Mouse (Mus musculus) thymus, adult 2 months (tissue): ENCODE measurements around the gene Dusp14. TPM values are rescaled to one million over a fixed set of nuclear protein-coding genes. Genes with fewer than 3 reads are reported as not detected.

ENCODE experiments used
- DNase-seq: peaks from one replicate; pipeline ENCODE4 v3.0.0; 2021
- H3K27ac ChIP-seq: fragments of 200-500 bp; 2 replicates; pipeline ENCODE4 v1.5.1; 2012; ENCODE audit warnings: low read length, control low read depth; ENCODE audit not compliant: control insufficient read depth, insufficient read depth
- H3K27me3 ChIP-seq: fragments of 200-500 bp; 2 replicates; pipeline ENCODE4 v1.6.1; 2012; ENCODE audit warnings: mild to moderate bottlenecking, low read length, moderate library complexity, mixed read lengths; ENCODE audit not compliant: control insufficient read depth, insufficient read depth
- H3K36me3 ChIP-seq: fragments of 200-500 bp; 2 replicates; pipeline ENCODE4 v1.6.1; 2012; ENCODE audit warnings: mild to moderate bottlenecking, low read length, moderate library complexity; ENCODE audit not compliant: control insufficient read depth, insufficient read depth
- H3K4me1 ChIP-seq: fragments of 200-500 bp; replicated peaks from 2 replicates; pipeline ENCODE4 v1.6.1; 2012; ENCODE audit warnings: low read length; ENCODE audit not compliant: control insufficient read depth, insufficient read depth
- H3K4me3 ChIP-seq: fragments of 200-500 bp; 2 replicates; pipeline ENCODE4 v1.5.1; 2012; ENCODE audit warnings: mild to moderate bottlenecking, low read length, control low read depth, moderate library complexity; ENCODE audit not compliant: control insufficient read depth, insufficient read depth
- CTCF ChIP-seq: fragments of 200-500 bp; IDR thresholded peaks from 2 replicates; pipeline ENCODE4 v1.5.1; 2012; ENCODE audit warnings: mild to moderate bottlenecking, control low read depth, low read length, moderate library complexity, borderline replicate concordance; ENCODE audit not compliant: control insufficient read depth, poor library complexity, insufficient read depth; ENCODE audit errors: extremely low read depth
- POLR2A ChIP-seq: fragments of 200-500 bp; IDR thresholded peaks from 2 replicates; pipeline ENCODE4 v1.6.1; 2012; ENCODE audit warnings: mild to moderate bottlenecking, low read length, control low read depth, moderate library complexity; ENCODE audit not compliant: control insufficient read depth, poor library complexity, insufficient read depth; ENCODE audit errors: extremely low read depth
- WGBS: fragments of 180-500 bp; shearing (Covaris S2); methylation state at CpG from one replicate; pipeline ENCODE4 v1.1.7; 2018; 5-methylcytosine and 5-hydroxymethylcytosine counted together
- polyA plus RNA-seq: library from polyadenylated mRNA; depleted of rRNA; stranded (reverse); fragments of >200 nt; gene quantifications from 2 replicates; pipeline ENCODE4 v1.2.3, GENCODE M21; 2012

Dusp14 gene
- polyA plus RNA-seq, 1 experiment, result 12.4 TPM

DNA sequence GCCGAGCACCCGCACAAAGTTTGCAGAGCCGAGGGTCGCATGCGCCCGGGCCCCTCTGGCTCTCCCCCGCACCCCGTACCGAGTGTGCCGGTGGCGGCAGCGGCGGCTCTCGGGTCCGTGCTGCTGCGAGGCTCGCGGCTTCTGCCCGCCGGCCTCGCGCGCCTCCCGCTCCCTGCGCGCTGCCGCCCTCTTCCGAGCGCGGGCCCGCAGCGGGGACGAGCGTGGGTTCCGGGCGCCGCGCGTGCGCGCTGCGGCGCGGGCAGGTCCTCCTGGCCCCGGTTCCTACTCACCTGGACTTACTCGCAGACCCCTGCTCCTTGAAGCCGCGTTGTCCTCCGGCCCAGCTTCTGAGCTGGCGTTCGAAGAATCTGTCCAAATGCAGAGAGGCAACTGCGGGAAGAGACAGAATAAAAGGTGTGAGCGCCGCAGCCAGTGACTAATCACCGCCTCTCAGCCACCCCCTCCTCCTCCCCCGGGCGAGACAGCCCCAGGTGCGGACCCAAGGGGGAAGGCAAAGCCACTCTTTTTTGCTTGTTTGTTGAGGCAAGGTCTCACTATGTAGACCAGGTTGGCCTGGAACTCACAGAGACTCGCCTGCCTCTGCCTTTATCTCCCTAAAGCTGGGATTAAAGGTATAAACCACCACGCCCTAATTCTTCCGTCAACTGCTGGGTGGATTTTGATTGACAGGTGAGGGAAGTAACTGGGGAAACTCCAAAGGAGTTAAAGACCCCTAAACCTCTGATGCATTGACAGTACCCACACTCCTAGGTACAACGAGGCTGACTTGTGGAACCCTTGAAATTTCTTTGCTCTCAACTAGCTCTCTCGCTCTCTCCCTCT is 649 bp downstream of the Dusp14 start:
- peaks cover 11% of the 10 kb centered on the region; the same call in 1 of the 2 replicates for H3K27me3 ChIP-seq
- no peak overlapping the region for H3K27ac ChIP-seq
- peaks cover 4% of the 10 kb centered on the region for H3K4me1 ChIP-seq
- no peaks in the 10 kb centered on the region for H3K36me3 ChIP-seq
- TF ChIP-seq CTCF (no peak), POLR2A (no peak)
- WGBS, result 3% methylated on average over 63 of the region's 63 CpGs
- peak overlapping the region; percentile 44 for H3K4me3 ChIP-seq
- peak; percentile 63 for DNase-seq

DNA sequence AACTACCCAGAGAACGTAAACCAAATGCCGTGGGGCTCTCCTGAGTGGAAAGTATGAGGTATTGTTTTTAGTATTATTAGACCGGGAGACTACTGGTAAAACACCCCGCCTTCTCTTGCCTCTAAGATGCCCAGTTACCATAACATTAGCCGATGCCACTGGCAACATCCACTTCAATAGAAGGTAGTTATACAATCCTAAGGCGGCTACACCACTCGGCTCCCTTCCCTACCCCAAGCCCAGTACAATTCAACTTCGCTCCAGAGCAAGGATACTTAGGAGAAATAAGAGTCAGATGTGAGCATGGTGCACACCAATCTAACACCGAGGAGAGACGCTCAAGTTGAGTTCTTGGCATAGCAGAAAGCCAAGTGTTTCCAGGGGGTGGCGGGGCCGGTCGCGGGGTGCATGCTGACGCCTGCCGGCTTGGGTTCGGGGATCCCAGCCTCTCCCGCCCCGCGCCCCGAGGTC is 1.3 kb downstream of the Dusp14 start:
- peaks cover 4% of the 10 kb centered on the region for H3K4me1 ChIP-seq
- peak overlapping the region; percentile 44 for H3K4me3 ChIP-seq
- H3K27me3 ChIP-seq, result peaks cover 11% of the 10 kb centered on the region; the same call in 1 of the 2 replicates
- no peak overlapping the region for H3K27ac ChIP-seq
- WGBS, result 6% methylated on average over 21 of the region's 21 CpGs
- TF ChIP-seq POLR2A, result no peak
- TF ChIP-seq CTCF, result no peak
- no peaks in the 10 kb centered on the region for H3K36me3 ChIP-seq
- DNase-seq, result no peak

DNA sequence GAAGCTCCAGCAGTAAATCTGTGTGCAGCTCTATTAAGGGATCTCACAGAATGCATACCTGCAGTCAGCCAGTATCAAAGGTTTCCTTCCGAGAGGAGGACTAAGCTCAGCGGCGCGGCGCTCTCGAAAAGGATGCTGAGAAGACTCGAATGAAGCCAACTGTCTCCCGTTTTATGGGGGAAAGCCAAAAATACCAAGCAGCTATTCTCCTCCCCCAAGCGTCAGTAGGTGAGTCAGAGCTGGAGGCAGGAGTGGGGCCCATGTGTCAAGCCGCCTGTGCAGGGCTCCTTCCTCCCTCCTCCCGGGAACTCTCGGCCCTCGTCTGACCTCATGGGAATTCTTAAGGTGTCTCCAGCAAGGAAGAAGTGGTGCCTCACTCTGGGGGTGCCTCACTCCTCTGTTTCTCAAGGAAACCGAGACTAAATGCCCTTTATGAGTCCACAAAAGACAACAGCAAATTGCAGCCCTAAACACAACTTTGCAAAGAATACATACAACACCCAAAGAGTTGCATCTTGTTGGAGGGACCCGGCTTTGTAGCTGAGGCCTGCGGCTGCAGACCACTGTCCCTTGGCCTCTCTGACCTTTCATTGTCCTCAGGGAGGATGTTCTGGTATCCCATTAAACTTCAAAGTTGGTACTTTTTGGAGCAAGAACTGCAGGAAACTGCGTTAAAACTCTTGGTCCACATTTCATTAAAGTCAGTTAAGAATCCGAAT is 2.0 kb downstream of the Dusp14 start:
- 14% methylated on average over 18 of the region's 18 CpGs for WGBS
- no peak for DNase-seq
- no peak for TF ChIP-seq CTCF
- no peak for TF ChIP-seq POLR2A
- H3K4me3 ChIP-seq, result no peak overlapping the region
- H3K36me3 ChIP-seq, result no peaks in the 10 kb centered on the region
- H3K27me3 ChIP-seq, result peaks cover 11% of the 10 kb centered on the region; the same call in 1 of the 2 replicates
- H3K4me1 ChIP-seq, result peaks cover 4% of the 10 kb centered on the region
- no peak overlapping the region for H3K27ac ChIP-seq

DNA sequence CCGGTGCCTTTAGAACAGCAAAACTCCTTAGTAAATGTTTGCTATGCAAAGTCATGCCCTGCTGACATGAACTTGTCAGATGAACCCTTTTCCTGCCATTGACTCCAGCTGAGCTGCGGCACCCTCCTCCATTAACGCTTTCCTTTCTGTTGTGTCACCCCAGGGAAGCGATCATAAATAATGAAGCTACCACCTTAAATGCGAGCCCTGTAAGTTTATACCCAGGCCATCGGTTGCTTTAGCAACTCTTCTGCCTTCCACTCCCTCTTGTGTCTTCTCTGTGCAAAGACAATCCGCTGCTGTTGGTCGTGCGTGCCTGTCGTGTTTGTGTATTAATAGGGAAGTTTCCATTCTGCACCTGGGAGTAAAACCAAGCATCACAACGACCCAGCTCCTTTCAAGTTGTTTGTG is 3.0 kb downstream of the Dusp14 start:
- no peaks in the 10 kb centered on the region for H3K36me3 ChIP-seq
- H3K4me3 ChIP-seq, result no peak overlapping the region
- H3K4me1 ChIP-seq, result peaks cover 4% of the 10 kb centered on the region
- no peak overlapping the region for H3K27ac ChIP-seq
- H3K27me3 ChIP-seq, result peaks cover 11% of the 10 kb centered on the region; the same call in 1 of the 2 replicates
- no peak for TF ChIP-seq POLR2A
- TF ChIP-seq CTCF, result no peak
- 4% methylated on average over 11 of the region's 11 CpGs for WGBS
- no peak for DNase-seq

DNA sequence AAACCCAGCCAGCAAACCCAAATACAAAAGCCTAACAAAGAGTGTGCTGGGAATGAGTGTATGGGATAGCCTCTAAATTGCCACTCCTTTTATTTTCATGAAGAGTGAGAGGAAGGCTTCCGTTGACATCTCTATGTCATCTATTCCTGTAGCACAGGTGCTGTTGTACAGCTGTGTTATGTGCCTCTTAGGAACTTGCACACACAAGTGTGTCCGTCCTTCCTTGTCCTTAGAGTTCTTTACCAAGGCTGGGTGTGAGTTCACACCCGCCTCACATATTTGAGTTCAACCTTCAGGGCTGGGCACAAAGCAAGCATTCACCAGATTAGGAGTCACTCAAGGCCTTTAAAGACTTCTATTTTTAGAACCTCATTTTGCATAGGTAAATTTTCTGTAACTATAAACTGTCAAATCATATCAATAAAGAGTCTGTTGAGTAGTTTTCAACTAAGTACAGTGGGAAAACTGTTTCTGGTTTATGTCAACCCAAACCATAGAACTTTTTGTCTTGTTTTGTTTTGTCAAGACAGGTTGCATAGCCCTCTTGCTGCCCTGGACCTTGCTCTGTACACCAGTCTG is 5.3 kb downstream of the Dusp14 start:
- H3K4me3 ChIP-seq, result no peak overlapping the region
- 93% methylated on average over 3 of the region's 3 CpGs for WGBS
- TF ChIP-seq POLR2A (no peak), CTCF (no peak)

DNA sequence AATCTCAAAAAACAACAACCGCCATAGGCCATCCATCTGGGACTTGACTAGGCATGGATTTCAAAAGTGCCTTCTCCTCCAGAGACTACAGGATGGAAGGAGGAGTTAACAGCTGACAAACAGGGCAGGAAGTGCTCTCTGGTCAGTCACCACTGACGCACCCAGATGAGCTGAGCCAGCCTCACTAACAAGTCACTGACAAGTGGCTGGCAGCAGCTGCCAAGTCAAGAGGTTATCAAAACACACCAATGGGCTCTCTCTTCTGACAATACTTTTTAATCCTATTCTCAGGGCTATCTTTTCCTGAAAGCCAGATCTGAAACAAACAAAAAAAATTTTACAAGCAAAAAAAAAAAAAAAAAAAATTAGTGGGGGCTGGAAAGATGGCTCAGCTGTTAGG is 6.3 kb downstream of the Dusp14 start:
- Histone ChIP-seq H3K4me3 (no peak overlapping the region), H3K27me3 (peaks cover 7% of the 10 kb centered on the region; the same call in 1 of the 2 replicates), H3K4me1 (no peaks in the 10 kb centered on the region), H3K27ac (no peak overlapping the region), H3K36me3 (no peaks in the 10 kb centered on the region)
- WGBS, result 65% methylated on average over 2 of the region's 2 CpGs
- DNase-seq, result no peak
- TF ChIP-seq CTCF (no peak), POLR2A (no peak)

More for the DNA sequence above, 5.3 kb downstream of the Dusp14 start:
- peaks cover 11% of the 10 kb centered on the region; the same call in 1 of the 2 replicates for H3K27me3 ChIP-seq
- H3K4me1 ChIP-seq, result peaks cover 4% of the 10 kb centered on the region
- H3K27ac ChIP-seq, result no peak overlapping the region
- DNase-seq, result no peak
- H3K36me3 ChIP-seq, result no peaks in the 10 kb centered on the region
